Mouse (Mus musculus) neutrophil, adult 5-6 weeks (primary cell): ENCODE data around the gene 1700016D06Rik. TPM values are rescaled to one million over a fixed set of nuclear protein-coding genes. Genes with fewer than 3 reads are reported as not detected.

Experiments used
- ATAC-seq: fragments of 151-379, 151-347 bp; 2 replicates; pipeline ENCODE4 v1.8.0; 2017; ENCODE audit warnings: mild to moderate bottlenecking, moderate TSS enrichment; ENCODE audit not compliant: insufficient number of reproducible peaks, poor library complexity, low FRiP score, severe bottlenecking; ENCODE audit errors: extremely low read depth
- total RNA-seq: library from RNA; stranded (forward); fragments of 200-1000 nt; gene quantifications from 2 replicates; pipeline ENCODE4 v1.2.3, GENCODE M21; 2017

The 1700016D06Rik gene
- not detected in 2 replicates for total RNA-seq

DNA sequence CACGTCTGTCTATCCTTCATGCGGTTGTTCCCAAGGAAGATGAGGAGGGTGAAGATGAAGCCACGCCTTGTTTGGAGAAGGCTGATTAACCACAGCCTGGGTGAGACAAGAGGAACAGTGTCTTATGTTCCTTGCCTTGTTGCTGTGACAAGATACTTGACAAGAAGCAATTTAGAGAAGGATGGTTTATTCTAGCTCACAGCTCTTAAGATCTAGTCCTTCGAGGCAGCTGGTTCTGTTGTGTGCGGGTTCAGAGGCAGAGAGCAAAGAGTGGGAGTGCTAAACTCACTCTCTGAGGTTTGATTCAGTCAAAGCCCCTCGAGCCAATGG lies at the start of gene 1700016D06Rik:
Gene 1700016D06Rik, minus strand, starts transcription at position 31 of the 330 bp plus-strand sequence.
- no peak for ATAC-seq

DNA sequence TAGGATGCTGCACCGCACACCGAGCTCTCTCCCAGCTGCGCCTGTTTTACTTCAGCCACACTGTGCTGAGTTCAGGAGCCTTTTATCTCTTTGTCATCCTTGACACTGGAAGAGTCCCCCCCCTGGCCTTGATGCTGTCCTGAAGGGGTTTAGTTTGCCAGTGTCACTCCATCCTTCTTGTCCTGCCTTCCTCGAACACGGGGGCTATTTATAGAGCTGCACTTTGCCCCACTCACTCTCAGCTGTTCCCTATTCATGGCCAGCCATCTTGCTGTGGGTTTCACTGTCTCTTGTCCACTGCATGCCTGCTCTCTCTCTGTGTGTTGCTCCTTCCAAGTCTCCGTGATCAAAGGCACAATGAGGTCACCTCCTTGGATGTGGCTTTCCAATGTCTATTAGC lies 48.6 kb upstream of the 1700016D06Rik start:
- ATAC-seq = no peak

- no peak for ATAC-seq
Observed at GRCm38 (mm10) chr8:11746850-11747600, 46.2 kb upstream of the 1700016D06Rik start.

- ATAC-seq = no peak
Observed at GRCm38 (mm10) chr8:11743580-11743979, 42.7 kb upstream of the 1700016D06Rik start.

DNA sequence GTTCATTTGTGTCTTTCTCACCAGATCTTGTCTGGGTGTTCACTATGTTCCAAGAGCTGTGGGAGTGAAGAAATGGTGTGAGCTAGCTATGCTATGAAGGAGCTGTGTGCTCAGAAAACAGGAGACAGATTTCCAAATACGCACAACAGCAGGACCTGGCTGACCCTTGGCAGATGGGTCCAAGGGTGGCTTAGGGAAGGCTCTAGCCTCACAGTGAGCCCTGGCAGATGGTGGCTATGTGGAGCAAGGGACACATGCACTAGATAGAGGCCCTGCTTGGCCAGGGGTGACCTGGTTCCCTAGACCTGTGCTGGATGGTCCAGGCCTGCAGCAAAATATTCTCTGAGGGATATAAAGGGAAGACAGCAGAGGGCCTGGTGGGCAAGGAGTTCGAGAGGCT lies 40.0 kb upstream of the 1700016D06Rik start:
- no peak for ATAC-seq

DNA sequence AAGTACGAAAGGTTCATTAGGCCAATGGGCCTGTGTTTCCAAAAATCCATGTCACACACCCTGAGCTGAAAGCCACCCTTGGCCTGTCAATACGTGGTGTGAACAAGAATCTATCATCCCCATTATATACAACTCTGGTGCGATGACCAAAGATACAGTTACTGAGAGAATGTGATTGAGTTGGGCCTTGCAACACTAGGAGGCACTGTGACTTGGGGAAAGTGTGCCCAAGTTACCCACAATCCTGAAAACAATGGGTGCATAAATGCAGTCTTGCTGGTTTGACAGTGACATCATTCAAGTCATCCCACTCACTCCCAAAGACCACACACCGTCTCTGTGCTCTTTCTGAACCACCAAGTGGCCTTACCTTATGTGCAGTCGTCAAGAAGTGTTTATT lies 38.2 kb upstream of the 1700016D06Rik start:
- no peak for ATAC-seq

GRCm38 (mm10) chr8:11737096-11737495 lies 36.2 kb upstream of the 1700016D06Rik start:
- no peak for ATAC-seq

- no peak for ATAC-seq
Observed at GRCm38 (mm10) chr8:11735672-11736235, 34.9 kb upstream of the 1700016D06Rik start.

- no peak for ATAC-seq
Observed at GRCm38 (mm10) chr8:11730271-11730940, 29.5 kb upstream of the 1700016D06Rik start.

DNA sequence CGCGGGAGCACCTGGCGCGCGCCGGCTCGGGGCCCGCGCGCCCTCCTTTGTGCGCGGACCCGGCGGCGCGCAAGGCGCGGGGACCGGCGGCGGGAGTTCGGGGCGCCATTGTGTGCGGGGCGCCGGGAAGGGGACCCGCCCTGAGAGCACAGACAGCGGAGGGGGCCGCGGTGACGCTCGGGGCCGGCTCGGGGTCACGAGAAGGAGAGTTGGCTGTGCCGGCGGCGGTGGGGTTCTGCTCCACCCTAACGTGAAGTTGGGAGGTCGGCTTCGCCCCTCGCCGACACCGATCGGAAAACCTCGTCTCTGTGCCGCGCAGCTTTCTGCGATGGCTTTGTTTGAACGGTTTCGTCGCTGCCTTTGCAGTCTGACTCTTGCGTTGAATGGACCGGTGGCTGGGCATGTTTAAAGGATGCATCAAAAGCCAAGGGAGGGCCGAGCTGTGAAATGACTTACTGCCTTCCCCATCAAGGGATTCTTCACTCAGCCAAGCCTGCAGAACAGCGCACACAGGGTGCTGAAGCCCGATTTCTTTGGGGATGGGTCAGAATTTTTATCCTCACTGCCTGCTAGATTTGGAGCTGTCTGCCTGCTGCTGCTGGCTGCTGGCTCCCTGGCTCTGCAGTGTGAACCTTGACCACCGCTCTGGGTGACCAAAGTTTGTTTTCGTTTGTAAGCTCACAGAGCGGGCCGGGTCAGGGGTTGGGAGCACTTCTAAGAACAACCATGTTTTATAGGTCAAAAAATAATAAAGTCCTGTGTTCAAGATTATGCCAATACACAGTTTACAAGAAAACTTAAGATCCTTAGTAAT lies 27.8 kb upstream of the 1700016D06Rik start:
- no peak for ATAC-seq

DNA sequence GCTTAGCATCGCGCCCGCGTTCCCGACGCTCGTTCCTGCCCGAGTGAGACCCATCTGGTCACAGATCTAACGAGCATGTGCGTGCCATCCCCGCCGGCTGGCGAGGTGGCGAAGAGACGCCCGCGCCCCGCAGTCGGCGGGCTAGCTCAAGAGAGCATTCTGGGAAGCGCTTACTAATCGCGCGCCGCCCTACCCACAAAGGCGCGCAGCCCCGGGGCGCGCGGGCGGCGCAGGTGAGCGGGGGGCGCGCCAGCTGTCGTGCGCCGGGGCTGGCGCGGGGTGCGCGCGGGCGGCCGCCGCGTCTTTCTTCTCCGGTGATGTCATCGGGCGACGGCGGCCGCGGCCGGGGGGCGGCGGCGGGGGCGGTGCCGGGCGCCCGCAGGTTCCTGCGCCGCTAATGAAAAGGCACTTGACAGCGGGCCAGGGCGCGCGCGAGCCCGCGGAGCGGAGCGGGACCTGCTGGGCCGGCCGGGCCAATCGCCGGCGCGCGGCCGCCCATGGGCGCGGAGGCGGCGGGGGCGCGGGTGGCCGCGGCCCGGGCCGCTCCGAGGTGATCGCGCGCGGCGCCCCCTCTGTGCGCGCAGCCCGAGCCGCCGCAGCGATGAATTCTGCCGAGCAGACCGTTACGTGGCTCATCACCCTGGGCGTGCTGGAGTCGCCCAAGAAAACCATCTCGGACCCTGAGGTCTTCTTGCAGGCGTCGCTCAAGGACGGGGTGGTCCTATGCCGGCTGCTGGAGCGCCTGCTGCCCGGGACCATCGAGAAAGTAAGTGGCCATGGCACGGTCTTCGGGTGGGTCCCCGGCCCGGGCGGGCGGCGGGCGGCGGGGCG lies 27.0 kb upstream of the 1700016D06Rik start, which contains the start of gene Arhgef7:
Gene Arhgef7, plus strand, starts transcription at position 71 of the 831 bp plus-strand sequence.
- no peak for ATAC-seq

- no peak for ATAC-seq
Observed at GRCm38 (mm10) chr8:11727273-11727650, 26.4 kb upstream of the 1700016D06Rik start.

DNA sequence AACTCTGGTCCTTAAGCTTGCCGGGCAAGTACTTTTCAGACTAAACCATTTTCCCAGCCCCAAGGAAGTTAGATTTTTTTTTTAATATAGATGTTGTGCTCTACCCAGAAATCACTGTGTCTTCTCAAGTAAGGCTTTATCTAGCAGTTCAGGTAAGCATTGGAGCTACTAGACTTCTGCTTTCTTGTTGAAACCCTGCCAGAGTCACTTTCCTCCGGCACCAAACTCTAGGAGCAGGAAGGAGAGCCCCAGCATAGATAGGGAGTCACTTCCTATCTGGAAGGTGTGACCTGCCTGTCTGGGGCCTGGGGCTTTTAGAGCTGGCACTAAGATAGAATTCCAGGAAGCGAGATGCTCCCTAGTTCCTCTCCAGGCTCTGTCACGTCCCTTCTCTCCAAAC lies 16.3 kb upstream of the 1700016D06Rik start:
- ATAC-seq = no peak

- ATAC-seq = no peak
Observed at GRCm38 (mm10) chr8:11712244-11712643, 11.4 kb upstream of the 1700016D06Rik start.

DNA sequence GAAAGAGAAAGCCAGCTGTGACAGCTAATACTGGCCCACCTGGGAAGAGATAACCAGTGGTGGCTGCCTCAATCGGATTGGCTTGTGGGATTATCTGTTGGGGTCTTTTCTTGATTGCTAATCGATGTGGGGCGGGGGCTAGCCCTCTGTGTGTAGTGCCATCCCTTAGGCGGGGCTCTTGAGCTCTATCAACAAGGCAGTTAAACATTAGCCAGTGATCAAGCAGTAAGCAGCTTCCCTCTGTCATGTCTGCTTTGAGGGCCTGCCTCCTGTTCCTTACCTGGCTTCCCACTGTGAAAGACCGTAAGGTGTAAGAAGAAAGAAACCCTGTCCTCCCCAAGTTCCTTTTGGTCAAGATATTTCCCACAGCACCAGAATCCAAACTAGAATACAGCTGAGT lies 9.6 kb upstream of the 1700016D06Rik start:
- no peak for ATAC-seq

DNA sequence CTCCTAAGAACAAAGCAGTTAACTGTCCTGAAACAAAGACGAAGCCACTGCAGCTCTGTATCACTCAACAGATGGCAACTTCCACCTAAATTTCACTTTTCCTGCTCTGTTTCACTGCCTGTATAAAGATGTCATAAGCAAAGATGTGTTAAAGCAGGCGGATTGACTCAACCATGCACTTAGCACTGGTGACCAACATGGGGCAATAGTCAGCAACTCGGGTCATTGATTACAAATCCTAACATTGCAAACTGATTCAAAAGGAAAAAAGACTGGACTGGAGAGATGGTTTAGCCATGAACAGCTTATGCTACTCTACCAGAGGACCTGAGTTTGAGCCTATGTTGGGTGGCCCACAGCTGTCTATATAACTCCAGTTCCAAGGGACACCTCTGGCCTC lies 8.7 kb upstream of the 1700016D06Rik start:
- no peak for ATAC-seq

DNA sequence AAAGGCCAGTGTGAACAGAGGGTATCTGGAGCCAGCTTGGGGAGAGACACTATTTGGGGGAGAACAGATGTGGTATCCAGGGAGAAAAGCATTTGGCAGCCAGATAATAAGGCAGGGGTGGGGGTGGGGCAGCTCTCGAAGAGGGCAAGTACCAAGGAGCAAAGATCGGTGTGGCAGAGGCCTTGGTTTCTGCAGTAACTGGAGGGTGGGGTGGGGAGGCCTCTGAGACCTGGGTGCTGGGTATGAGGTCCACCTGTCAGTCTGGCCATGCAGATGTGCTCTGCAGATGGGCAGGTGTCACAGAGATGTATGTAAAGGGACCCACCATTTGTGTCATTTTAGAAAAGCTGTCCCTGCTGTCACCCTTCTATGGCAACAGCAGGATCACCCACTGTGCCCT lies 8.0 kb upstream of the 1700016D06Rik start:
- no peak for ATAC-seq

DNA sequence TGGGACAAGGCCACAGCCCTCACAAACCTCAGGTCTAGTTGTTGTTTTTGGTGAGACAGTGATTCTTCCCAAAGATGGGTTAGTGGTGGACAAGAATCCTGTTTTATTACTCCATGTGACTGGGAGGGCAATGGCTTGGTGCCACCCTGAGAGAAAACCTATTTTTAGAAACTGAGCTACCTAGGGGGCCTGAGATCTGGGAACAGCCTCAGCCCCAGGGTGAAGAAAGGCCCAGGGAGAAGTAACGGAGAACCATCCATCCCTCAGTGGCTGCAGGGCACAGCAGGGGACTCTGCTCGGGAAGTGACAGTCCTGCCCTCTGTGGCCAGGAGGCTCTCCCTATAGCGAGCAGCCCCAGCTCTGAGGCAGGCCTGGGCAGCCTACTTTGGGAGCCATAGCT lies 6.8 kb upstream of the 1700016D06Rik start:
- no peak for ATAC-seq

DNA sequence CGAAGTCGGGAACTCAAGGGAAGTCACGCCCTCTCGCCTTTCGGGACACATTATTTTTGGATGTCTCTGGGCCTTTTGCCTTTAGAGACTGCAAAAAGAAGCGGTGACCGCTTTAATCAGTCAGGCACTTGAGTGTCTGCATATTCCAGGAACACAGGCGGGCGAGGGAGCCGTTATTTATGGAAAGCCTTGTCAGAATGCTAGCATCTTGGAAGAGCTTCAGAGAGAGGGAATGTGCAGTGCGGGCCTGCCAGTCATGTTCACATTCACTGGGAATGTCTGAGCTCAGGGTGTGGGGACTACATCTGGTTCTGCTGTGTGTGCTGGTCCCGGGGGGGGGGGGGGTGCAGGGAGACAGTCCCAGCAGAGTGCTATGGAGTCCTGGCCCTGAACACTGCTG lies 5.0 kb upstream of the 1700016D06Rik start:
- no peak for ATAC-seq
